Mouse (Mus musculus) lung, adult 18-20 months (tissue): ENCODE results near the gene Farp2.
"Not testable (repeated sequence)": the region's sequence is repeated elsewhere in the genome, so short reads cannot be mapped to it uniquely, and the experiment has no call there.

ENCODE experiments used
- DNase-seq, 2 experiments: peaks; one replicate each; pipeline ENCODE4 v3.0.0; 2022; ENCODE audit warnings: mixed read lengths in 2 of 2

Gene Farp2

GRCm38 (mm10) chr1:93636211-93636897, 124.5 kb downstream of the Farp2 start:
- DNase-seq = no peak

DNA sequence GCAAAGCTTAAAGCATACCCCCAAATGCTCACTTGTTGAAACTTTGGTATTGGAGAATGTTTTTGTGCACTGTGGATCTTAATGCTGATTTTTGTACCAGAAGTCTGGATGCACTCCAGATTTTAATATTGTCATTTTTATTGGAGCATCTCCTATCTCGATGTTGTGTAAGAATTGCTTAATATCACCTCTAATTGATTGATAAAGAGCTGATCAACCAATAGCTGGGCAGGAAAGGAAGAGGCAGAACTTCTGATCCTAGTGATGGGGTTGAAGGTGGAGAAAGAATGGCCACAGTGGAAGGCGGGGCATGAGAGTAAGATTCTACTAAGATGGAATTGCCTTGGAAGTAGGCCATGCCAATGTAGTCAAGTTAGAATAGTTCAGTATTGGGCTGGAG, 130.1 kb downstream of the Farp2 start:
- DNase-seq = no peak

DNA sequence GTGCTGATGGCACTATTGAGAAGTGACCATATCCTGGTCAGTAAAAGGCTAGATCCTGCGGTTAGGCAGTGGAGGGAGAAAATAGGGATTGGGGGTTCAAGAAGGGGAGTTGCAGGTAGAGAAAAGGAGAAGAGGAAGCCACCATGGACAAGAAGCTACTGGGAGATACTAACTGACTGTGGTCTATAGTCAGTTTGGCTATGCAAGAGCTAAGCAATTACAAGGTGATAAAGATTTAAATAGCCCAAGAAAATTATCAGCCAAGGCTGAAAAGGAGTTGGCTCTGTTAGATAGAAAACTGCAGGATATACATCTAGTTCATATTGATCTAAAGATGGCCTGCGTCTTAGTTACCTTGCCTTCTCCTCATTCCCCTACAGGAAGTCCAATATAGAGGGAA, 130.8 kb downstream of the Farp2 start:
- DNase-seq = no peak

DNA sequence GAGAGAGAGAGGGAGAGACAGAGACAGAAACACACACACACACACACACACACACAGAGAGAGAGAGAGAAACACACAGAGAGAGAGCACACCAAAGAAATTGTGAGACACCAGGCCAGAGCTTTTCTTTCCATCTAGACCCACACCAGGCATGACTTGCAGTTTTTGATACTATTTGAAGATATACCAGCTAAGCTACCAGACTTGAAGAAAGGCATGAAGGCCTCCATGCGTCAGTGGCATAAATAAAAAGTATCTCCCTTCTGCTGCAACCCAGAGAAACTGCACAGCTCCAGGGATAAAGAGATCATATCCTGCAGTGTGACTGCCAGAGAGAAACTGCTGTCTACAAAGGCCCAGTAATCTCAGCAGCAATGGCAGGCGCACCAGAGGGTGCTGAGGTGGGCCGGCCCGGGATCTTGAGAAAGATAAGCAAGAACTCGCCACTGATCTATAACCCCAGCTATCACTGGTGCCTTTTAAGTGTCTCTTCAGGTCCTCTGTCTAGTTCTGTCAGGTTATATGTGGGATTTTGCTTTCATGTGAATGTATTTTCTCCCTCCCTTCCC, 137.8 kb downstream of the Farp2 start:
- DNase-seq = no peak

- no peak for DNase-seq
These were observed 142.4 kb downstream of the Farp2 start for GRCm38 (mm10) chr1:93654275-93654674.

GRCm38 (mm10) chr1:93654798-93655197, 142.9 kb downstream of the Farp2 start:
- no peak for DNase-seq

DNA sequence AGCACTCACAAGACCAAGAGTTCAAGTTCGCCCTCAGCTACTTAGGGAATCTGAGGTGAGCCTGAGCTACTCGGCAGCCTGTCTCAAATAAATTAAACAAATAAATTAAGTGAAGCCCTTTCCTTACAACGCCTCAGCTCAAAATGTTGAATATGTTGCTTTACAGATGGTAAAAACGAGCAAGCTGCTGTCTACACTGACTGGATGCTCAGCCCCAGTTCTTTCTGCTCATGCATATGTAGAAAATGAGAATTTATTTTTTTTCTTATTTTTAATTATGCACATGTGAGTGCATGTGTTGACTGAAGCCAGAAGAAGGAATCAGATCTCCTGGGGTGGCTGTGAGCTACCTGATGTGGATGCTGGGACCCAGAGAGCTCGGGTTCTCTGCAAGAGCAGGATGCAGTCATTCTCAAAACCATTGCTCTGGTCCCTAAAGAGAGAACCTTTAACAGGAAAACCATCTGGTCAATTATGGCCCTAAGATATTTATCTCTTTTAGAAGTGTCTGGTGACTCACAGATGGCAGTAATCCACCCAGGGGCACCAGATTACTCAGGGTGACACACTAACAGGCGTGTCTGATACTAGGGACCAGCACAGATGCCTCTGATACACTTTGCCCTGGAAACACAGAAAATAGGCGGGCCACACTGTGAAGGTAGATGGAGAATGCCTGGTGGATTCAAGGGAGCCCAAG, 144.6 kb downstream of the Farp2 start:
- DNase-seq = no peak

- DNase-seq = no peak
These were observed 145.1 kb downstream of the Farp2 start for GRCm38 (mm10) chr1:93657025-93657360.

GRCm38 (mm10) chr1:93658559-93658958, 146.7 kb downstream of the Farp2 start, which contains the start of gene Stk25:
Gene Stk25 (minus strand): TSS chr1:93658659.
- not testable (repeated sequence) for DNase-seq

DNA sequence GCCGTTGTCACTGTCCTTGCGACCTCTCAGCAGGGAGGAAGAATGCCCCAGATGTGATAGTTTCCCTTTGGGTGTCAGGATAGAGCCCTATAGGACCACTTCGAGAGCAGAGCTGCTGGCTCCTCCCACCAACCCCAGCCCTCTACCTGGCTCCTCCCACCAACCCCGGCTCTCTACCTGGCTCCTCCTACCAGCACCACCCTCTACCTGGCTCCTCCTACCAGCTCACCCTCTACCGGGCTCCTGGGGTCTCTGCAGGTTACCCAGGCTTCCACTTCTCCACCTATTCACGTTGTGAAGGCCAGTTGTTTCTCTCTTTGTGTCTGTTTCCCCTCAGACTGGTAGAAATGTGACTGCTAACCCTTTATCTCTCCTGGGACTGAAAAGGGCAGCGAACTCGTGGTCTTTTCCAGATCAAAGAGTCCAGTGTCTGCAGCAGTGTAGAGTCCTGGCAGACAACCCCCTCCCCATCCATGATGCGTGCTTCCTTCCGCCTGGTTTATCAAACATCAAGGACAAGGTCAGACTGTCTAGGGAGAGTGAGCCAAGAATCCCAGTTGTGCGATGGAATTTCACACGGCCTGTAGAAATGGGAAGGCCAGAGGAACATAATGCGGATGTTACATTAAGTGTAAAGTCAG, 156.0 kb downstream of the Farp2 start:
- peak; percentile 42 to 46 for DNase-seq

DNA sequence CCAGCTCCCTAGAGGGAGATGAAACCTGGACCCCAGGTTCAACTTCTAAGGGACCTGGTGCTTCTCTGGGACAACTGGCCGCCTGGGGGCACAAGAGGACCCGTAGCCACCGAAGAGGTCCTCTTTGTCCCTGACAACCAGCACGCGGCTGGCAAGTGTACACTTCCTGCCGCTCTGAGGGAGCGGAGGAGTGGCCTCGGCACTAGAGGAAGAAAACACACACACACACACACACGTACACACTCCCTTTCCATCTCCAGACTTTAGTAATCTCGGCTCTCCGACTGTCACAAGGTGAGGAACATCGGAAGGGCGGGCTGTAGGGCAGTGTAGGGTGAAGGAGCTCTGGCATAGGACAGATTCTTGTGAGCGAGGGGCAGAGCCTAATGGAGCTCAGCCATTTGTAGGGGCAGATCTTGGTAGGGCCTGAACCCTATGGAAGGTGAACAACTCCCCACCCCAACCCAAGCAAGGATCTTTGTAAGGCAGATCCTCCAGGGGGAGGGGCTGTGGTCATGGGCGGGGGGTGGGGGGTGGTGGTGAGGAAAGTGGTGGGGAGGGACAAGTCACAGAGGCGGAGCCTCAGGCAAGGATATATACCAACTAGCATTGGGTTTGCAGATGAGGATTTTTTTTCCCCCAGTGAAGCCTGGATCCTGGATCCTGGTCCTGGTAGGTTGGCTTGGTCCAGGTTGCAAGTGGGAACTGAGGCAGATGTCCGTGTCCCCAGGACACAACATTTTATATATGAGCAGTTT, 157.1 kb downstream of the Farp2 start:
- DNase-seq = peak; percentile 81 to 89

- no peak for DNase-seq
These were observed 158.1 kb downstream of the Farp2 start for GRCm38 (mm10) chr1:93669941-93670340.
